Mouse (Mus musculus): ENCODE results near the gene Nkrf.

Nkrf gene

GRCm38 (mm10) chrX:36863766-36864608 lies 38.7 kb downstream of the Nkrf start:
- DNase-seq (ENCODE audit: low read depth in 1 of 2, low spot score in 2 of 2) = peak; percentile 55 to 66

- DNase-seq (ENCODE audit: low read depth in 1 of 2, low spot score in 2 of 2) = no peak
Measured at GRCm38 (mm10) chrX:36852631-36853030, 50.1 kb downstream of the Nkrf start.

GRCm38 (mm10) chrX:36847152-36847551 lies 55.5 kb downstream of the Nkrf start:
- DNase-seq (ENCODE audit: low read depth in 1 of 2, low spot score in 2 of 2) = no peak

- no peak for DNase-seq (ENCODE audit: low read depth in 1 of 2, low spot score in 2 of 2)
Measured at GRCm38 (mm10) chrX:36843346-36843990, 59.2 kb downstream of the Nkrf start.

GRCm38 (mm10) chrX:36841698-36842097 lies 61.0 kb downstream of the Nkrf start:
- DNase-seq (ENCODE audit: low read depth in 1 of 2, low spot score in 2 of 2) = no peak

GRCm38 (mm10) chrX:36839391-36839790 lies 63.3 kb downstream of the Nkrf start:
- no peak for DNase-seq (ENCODE audit: low read depth in 1 of 2, low spot score in 2 of 2)
